Mouse (Mus musculus): ENCODE measurements around the gene Pxn.
A peak's percentile ranks its signal among the peaks of the same experiment; 100 is the strongest.

Gene Pxn

GRCm38 (mm10) chr5:115586166-115586565 is 79.7 kb downstream of the Pxn start:
- DNase-seq, result no peak

DNA sequence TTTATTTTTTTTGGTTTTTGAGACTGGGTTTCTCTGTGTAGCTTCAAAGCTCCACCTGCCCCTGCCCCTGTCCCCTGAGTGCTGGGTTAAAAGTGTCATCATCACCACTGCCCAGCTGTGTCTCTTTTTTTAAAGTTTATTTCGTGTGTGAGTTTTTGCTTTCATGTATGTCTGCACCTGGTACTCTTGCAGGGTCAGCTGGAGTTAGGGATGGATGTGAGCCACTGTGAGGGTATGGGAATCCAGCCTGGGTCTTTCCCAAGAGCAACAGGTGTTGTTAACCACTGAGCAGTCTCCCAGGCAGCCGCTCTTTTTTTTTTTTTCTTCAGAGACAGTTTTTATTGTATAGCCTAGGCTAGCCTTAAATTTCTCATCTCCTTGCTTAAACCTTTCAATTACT is 80.3 kb downstream of the Pxn start:
- no peak for DNase-seq

GRCm38 (mm10) chr5:115591028-115591427 is 84.6 kb downstream of the Pxn start:
- DNase-seq, result peak; percentile 26 to 60

GRCm38 (mm10) chr5:115591506-115591905 is 85.0 kb downstream of the Pxn start:
- no peak for DNase-seq

DNA sequence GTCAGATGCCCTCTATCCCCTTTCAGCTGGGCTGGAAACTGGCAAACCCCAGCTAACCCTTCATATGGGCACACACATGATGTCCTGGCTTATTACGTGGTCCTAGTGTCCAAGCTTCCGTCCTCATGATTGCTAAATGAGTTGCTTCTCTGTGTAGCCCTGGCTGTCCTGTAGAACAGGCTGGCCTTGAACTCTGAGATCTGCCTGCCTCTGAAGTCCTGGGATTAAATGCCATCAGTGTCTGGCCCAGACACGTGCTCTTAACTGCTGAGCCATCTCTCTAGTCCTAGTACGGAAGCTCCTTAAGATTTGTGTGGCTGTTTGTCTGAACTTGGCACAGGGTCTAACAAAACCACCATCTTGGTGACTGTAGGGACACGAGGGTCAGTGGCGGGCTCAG is 97.1 kb downstream of the Pxn start:
- no peak for DNase-seq

Measured in kidney, postnatal 36 days (tissue).